Mouse (Mus musculus): Measurements from ENCODE around the gene Fnip2. TPM values are rescaled to one million over a fixed set of nuclear protein-coding genes. Genes with fewer than 3 reads are reported as not detected.

Fnip2 gene
- polyA plus RNA-seq, 1 experiment from 2014 or later: 7.0 TPM

DNA sequence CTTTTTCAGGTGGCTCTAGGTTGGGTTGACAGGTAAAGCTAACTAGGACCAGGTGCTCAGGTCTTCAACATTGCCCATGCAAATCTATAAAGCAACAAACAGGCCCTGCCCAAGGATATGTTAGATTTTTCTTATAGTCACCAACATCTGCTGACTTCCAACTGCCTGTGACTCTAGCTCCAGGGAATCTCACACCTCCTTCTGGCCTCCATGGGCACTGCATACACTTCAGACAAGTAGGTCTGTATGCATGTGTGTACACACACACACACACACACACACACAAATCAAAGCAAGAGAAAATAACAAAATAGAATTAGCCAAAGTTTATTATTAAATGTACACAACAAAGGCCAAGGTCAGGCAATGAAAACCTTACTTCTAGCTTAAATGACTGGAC, 134.0 kb downstream of the Fnip2 start:
- Histone ChIP-seq H3K4me2 (replicated peaks) (no peak overlapping the region), H3K36me3 (no peaks in the 10 kb centered on the region), H3K9me3 (no peaks in the 10 kb centered on the region), H3K4me1 (no peaks in the 10 kb centered on the region), H3K27me3 (no peaks in the 10 kb centered on the region), H3K9ac (no peak overlapping the region), H3K27ac (no peak overlapping the region), H3K4me3 (no peak overlapping the region)
- ATAC-seq (ENCODE audit: insufficient number of reproducible peaks, insufficient read depth, low FRiP score, low TSS enrichment): no peak

DNA sequence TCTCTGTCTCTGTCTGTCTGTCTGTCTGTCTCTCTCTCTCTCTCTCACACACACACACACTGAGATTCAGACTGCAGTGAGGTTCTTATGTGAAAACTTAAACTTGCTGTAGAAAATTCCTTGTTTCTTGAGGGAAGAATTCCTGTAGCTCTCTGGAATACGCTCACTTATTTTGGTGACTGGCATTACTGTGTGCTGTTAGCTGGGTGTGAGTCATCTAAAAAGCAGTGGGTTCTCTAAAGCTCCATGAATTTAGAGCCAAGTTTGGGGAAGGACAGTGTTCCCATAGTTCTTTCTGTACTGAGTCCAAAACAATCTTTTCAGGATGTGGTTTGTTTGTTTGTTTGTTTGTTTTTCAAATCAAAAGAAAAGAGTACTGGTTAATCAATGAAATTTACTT, 142.2 kb downstream of the Fnip2 start:
- Histone ChIP-seq H3K27me3 (no peaks in the 10 kb centered on the region), H3K4me2 (replicated peaks) (no peak overlapping the region), H3K4me1 (no peaks in the 10 kb centered on the region), H3K27ac (no peak overlapping the region), H3K36me3 (no peaks in the 10 kb centered on the region), H3K9me3 (no peaks in the 10 kb centered on the region), H3K9ac (no peak overlapping the region), H3K4me3 (no peak overlapping the region)
- WGBS: 85% methylated on average over 1 of the region's 1 CpGs
- no peak for ATAC-seq (ENCODE audit: insufficient number of reproducible peaks, insufficient read depth, low FRiP score, low TSS enrichment)

DNA sequence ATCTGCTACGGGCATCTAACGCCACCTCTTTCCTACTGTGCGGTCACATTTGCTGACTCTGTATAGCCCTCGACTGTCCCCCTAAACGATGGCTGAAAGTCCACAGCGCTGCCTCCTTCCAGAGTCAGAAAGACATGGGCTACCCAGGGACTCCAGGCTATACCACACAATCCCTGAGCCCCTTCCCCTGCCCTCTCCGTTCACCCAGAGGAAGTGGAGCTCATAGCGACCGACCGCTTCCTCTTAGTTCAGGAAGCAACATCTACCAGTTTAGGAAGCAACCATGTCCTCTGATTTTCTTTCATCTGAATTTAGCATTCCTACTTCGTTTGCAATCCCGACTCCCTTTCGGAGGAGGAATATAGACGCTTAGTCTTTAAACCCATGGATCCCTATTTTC, 148.7 kb downstream of the Fnip2 start:
- H3K9ac ChIP-seq: no peak overlapping the region
- H3K4me1 ChIP-seq: peaks cover 5% of the 10 kb centered on the region; the same call in 1 of the 2 replicates
- ATAC-seq (ENCODE audit: insufficient number of reproducible peaks, insufficient read depth, low FRiP score, low TSS enrichment): no peak
- no peaks in the 10 kb centered on the region for H3K9me3 ChIP-seq
- no peak overlapping the region for H3K27ac ChIP-seq
- H3K27me3 ChIP-seq: no peaks in the 10 kb centered on the region
- 92% methylated on average over 14 of the region's 14 CpGs for WGBS
- no peak overlapping the region for H3K4me2 ChIP-seq (replicated peaks)
- no peaks in the 10 kb centered on the region for H3K36me3 ChIP-seq
- H3K4me3 ChIP-seq: no peak overlapping the region

DNA sequence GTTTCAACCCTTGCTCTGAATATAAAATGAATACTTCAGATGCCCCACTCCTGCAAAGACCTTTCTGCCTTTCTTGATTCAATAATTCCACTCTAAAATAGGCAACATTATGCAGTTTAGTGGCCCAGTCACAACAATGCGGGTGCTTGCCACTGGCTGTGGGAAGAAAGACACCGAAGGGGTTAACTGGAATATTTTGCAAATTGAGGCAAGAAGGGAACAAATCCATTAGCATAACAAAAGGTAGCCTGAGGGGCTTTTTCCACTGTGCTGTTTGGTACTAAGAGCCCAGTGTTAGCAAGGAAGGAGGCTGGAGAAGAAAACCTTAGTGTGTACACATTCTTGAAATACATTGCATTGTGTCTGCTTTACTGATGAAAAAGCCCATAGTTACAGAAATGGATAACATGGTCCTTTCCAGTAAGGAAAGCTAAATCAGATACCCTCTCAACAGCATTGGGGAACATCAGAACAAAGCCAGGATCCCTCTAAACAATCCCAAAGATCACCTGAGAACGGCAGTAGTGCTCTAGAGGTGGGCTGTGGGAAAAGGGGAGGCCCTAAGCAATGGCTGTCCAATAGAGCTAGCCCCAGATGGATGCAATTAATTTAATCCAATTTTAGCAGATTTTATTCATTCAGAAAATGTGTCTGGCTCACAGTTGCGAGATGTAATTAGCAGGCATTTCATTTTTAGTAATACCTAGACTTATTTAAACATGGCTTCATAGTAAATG, 150.5 kb downstream of the Fnip2 start:
- no peak overlapping the region for H3K4me3 ChIP-seq
- whole genome bisulfite sequencing: 30% methylated on average over 4 of the region's 4 CpGs
- H3K27me3 ChIP-seq: no peaks in the 10 kb centered on the region
- peaks cover 5% of the 10 kb centered on the region; the same call in 1 of the 2 replicates for H3K4me1 ChIP-seq
- no peak overlapping the region for H3K9ac ChIP-seq
- no peaks in the 10 kb centered on the region for H3K36me3 ChIP-seq
- 0 out of 2 replicates have a peak overlapping the region, but pooled peaks have one; percentile 11 for H3K27ac ChIP-seq
- ATAC-seq (ENCODE audit: insufficient number of reproducible peaks, insufficient read depth, low FRiP score, low TSS enrichment): 0 out of 2 replicates have a peak, but pooled peaks have one; percentile 35
- no peak overlapping the region for H3K4me2 ChIP-seq (replicated peaks)
- H3K9me3 ChIP-seq: no peaks in the 10 kb centered on the region

DNA sequence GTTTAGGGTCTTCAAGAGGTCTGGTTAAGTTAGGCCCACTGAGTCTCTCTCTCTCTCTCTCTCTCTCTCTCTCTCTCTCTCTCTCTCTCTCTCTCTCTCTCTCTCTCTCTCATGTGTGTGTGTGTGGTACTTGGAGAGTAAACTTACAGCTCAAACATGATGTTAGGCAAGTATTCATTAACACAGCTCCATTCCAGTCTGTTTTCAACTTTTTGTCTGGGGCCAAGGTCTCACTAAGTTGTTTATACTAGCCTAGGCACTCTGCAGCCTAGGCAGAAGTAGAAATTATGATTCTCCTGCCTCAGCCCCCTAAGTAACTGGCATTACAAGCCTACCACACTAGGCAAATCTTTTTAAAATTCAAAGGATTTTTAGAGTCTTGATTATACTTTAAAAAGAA, 151.7 kb downstream of the Fnip2 start:
- Histone ChIP-seq H3K4me1 (peaks cover 5% of the 10 kb centered on the region; the same call in 1 of the 2 replicates), H3K4me2 (replicated peaks) (no peak overlapping the region), H3K27me3 (no peaks in the 10 kb centered on the region), H3K4me3 (no peak overlapping the region), H3K27ac (no peak overlapping the region), H3K9ac (no peak overlapping the region), H3K9me3 (no peaks in the 10 kb centered on the region), H3K36me3 (no peaks in the 10 kb centered on the region)
- no peak for ATAC-seq (ENCODE audit: insufficient number of reproducible peaks, insufficient read depth, low FRiP score, low TSS enrichment)

DNA sequence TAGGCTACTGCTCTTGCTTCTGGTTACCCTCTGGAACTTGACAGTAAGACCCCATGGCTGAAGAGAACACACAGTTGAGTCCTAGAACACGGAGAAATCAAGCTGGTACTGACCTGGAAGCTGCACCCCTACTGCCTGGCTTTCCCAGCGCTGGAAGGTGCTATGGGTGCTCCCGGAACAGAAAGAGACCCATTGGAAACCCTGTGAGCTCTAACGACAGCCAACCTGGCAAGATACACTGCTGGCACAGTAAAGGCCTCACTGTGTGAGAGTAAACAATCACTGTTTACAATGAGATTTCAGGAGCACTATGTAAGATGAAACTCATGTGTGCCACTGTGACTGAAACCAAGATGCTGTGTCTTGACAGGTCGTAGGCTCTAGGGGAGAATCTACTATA, 152.5 kb downstream of the Fnip2 start:
- H3K27ac ChIP-seq: no peak overlapping the region
- WGBS: 78% methylated on average over 5 of the region's 5 CpGs

DNA sequence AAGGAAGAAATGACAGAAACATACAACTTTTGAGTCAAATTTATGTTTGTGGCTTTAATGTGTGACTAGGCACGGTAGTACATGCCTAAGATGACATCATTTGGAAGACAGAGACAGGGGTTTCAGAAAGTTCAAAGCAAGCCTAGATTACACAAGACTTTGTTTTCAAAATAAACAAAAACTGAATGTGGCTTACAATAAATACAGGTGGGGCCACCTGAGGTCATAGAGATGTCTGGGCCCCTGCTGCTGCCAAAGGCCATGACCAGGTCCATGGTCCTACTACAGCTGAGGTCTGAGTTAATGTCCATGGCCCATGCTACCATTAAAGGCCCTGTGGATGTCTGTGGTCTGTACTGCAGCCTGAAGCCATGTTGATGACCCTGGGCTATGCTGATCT, 154.1 kb downstream of the Fnip2 start:
- Histone ChIP-seq H3K27me3 (no peaks in the 10 kb centered on the region), H3K4me3 (no peak overlapping the region), H3K27ac (no peak overlapping the region), H3K9ac (no peak overlapping the region), H3K9me3 (no peaks in the 10 kb centered on the region), H3K4me2 (replicated peaks) (no peak overlapping the region), H3K36me3 (no peaks in the 10 kb centered on the region), H3K4me1 (peaks cover 12% of the 10 kb centered on the region; the same call in 1 of the 2 replicates)
- ATAC-seq (ENCODE audit: insufficient number of reproducible peaks, insufficient read depth, low FRiP score, low TSS enrichment): no peak
- WGBS: 84% methylated on average over 1 of the region's 1 CpGs

More for the DNA sequence above, 152.5 kb downstream of the Fnip2 start:
- H3K4me1 ChIP-seq: peaks cover 8% of the 10 kb centered on the region; the same call in 1 of the 2 replicates
- H3K9me3 ChIP-seq: no peaks in the 10 kb centered on the region
- no peaks in the 10 kb centered on the region for H3K36me3 ChIP-seq
- no peak overlapping the region for H3K4me2 ChIP-seq (replicated peaks)
- no peak for ATAC-seq (ENCODE audit: insufficient number of reproducible peaks, insufficient read depth, low FRiP score, low TSS enrichment)
- H3K4me3 ChIP-seq: no peak overlapping the region
- H3K9ac ChIP-seq: no peak overlapping the region
- H3K27me3 ChIP-seq: no peaks in the 10 kb centered on the region

DNA sequence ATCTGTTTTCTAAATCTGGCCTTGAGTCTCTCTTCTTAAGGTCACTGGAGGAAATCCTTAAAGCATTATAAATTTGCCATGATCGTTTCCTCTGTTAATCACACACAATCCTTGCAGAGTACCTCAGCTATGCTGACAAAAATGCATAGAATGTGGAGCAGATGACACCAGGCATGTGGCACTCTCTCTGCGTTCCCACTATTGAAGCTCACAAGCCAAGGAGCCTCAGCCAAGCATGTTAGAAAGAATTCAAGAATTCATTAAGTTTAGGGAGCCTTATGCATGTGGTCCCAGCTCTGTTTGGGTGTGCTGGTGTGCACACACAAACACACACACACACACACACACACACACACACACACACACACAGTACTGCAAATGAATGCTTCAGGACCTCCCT, 155.9 kb downstream of the Fnip2 start:
- Histone ChIP-seq H3K27me3 (no peaks in the 10 kb centered on the region), H3K4me2 (replicated peaks) (no peak overlapping the region), H3K9me3 (no peaks in the 10 kb centered on the region), H3K36me3 (no peaks in the 10 kb centered on the region), H3K9ac (no peak overlapping the region), H3K27ac (no peak overlapping the region), H3K4me3 (no peak overlapping the region), H3K4me1 (peaks cover 7% of the 10 kb centered on the region; the same call in 1 of the 2 replicates)
- no peak for ATAC-seq (ENCODE audit: insufficient number of reproducible peaks, insufficient read depth, low FRiP score, low TSS enrichment)
- 37% methylated on average over 2 of the region's 2 CpGs for WGBS

DNA sequence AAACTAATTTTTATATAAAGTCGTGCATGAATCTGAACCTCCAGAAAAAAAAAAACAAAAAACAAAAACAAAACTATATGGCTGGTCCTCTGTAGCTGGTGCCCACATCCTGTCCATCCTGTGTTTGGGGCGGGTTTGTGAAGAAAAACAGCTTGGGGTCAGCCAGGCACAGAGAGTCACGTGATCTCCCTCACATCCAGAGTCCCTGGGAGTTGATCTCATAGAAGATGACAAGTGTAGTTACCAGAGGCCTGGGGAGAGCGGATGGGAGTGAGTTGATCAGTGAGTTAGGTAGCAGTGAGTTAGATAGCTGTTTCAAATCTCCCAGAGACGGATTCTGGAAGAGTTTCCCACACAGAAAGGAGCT, 157.0 kb downstream of the Fnip2 start:
- H3K27me3 ChIP-seq: no peaks in the 10 kb centered on the region
- H3K9me3 ChIP-seq: no peaks in the 10 kb centered on the region
- no peak overlapping the region for H3K4me2 ChIP-seq (replicated peaks)
- no peak overlapping the region for H3K4me3 ChIP-seq
- ATAC-seq (ENCODE audit: insufficient number of reproducible peaks, insufficient read depth, low FRiP score, low TSS enrichment): no peak
- no peak overlapping the region for H3K27ac ChIP-seq
- 20% methylated on average over 5 of the region's 5 CpGs for WGBS
- H3K4me1 ChIP-seq: peaks cover 7% of the 10 kb centered on the region; the same call in 1 of the 2 replicates
- H3K9ac ChIP-seq: no peak overlapping the region
- H3K36me3 ChIP-seq: no peaks in the 10 kb centered on the region

DNA sequence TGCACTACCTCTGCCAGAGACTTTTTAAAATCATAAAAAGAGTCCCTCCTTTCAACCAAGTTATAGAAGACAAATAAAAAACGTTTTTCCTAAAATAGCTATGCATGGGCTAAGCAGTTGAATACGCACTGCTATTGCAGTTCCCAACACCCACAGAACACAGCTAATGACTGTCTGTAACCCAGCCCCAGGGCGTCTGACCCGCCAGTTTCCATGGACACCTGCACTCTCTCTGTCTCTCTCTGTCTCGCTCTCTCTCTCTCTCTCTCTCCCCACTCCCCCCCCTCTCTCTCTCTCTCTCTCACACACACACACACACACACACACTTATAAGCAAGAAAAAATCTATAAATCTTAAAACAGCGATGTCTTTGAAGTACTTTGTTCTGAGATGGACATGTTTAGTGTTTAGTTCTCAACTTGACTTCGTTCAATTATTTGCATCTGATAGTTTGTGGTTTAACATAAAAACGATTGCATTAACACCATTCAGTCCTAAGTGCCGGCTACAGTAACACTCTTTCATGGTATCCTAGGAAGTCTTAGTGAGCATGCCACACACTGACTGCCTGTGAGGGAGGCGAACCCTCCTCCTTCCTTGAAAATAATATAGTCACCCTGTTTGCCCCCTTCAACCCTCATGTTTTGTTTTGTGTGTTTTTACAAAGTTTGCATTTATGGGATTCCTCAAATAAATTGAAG, 157.5 kb downstream of the Fnip2 start:
- no peaks in the 10 kb centered on the region for H3K27me3 ChIP-seq
- H3K36me3 ChIP-seq: no peaks in the 10 kb centered on the region
- ATAC-seq (ENCODE audit: insufficient number of reproducible peaks, insufficient read depth, low FRiP score, low TSS enrichment): peak; percentile 61; the same call in 1 of the 2 replicates
- no peak overlapping the region for H3K4me2 ChIP-seq (replicated peaks)
- no peak overlapping the region for H3K9ac ChIP-seq
- H3K9me3 ChIP-seq: no peaks in the 10 kb centered on the region
- peaks cover 7% of the 10 kb centered on the region; the same call in 1 of the 2 replicates for H3K4me1 ChIP-seq
- no peak overlapping the region for H3K27ac ChIP-seq
- H3K4me3 ChIP-seq: no peak overlapping the region
- WGBS: 29% methylated on average over 9 of the region's 10 CpGs

DNA sequence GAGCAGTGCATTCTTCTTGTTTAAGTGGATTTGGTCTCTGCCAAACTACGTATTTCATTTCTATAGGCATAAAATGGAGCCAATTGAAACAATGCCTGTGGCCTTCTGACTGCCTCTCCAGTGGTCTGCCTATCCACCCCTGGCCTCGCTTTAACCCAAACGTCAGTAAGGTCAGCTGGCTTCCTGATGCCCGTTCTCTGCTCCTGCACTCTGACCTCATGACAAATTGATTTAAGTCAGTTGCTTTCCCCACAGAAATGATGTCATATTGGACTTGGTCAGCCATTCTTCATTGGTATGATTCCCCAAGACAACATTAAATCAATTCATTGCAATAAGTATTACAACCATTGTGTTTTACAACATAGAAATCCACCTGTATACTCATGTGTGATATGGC, 159.1 kb downstream of the Fnip2 start:
- ATAC-seq (ENCODE audit: insufficient number of reproducible peaks, insufficient read depth, low FRiP score, low TSS enrichment): no peak
- H3K9me3 ChIP-seq: no peaks in the 10 kb centered on the region
- H3K4me2 ChIP-seq (replicated peaks): no peak overlapping the region
- H3K27ac ChIP-seq: no peak overlapping the region
- no peaks in the 10 kb centered on the region for H3K27me3 ChIP-seq
- H3K9ac ChIP-seq: no peak overlapping the region
- H3K36me3 ChIP-seq: no peaks in the 10 kb centered on the region
- no peak overlapping the region for H3K4me3 ChIP-seq
- 28% methylated on average over 4 of the region's 4 CpGs for WGBS
- H3K4me1 ChIP-seq: peaks cover 7% of the 10 kb centered on the region; the same call in 1 of the 2 replicates
